Mouse (Mus musculus) inflammation-experienced regulatory T-cells (primary cell): ENCODE results near the gene Rnf166. TPM values are rescaled to one million over a fixed set of nuclear protein-coding genes. Genes with fewer than 3 reads are reported as not detected.

ENCODE experiments used
- polyA plus RNA-seq, 2 experiments: library from polyadenylated mRNA; unstranded; fragments of 100-300 nt; shearing (Covaris generic); gene quantifications; one replicate each; pipeline ENCODE4 v1.2.1; 2017

Rnf166 gene
- 100 to 1,000 TPM; 121 to 181 TPM for polyA plus RNA-seq

GRCm38 (mm10) chr8:122475580-122476320 is at the start of gene Rnf166, which contains the start of gene Ctu2:
Gene Rnf166, minus strand, starts transcription at chr8:122476064.
Gene Ctu2, plus strand, starts transcription at chr8:122476143.

GRCm38 (mm10) chr8:122460524-122461472 is 15.1 kb downstream of the Rnf166 start, which contains the start of gene Snai3:
Gene Snai3, minus strand, starts transcription at chr8:122460733.

GRCm38 (mm10) chr8:122443262-122444006 is 32.4 kb downstream of the Rnf166 start, which contains the start of gene Mvd:
Gene Mvd, minus strand, starts transcription at chr8:122443422.

GRCm38 (mm10) chr8:122432443-122433268 is 43.2 kb downstream of the Rnf166 start, which contains the start of gene Cyba:
Gene Cyba, minus strand, starts transcription at chr8:122432930.

GRCm38 (mm10) chr8:122421376-122422070 is 54.3 kb downstream of the Rnf166 start, which contains the start of gene Il17c:
Gene Il17c, plus strand, starts transcription at chr8:122422020.

Other genes starting within 250 kb of the Rnf166 start
- gene Zfpm1, start 193.9 kb downstream of the Rnf166 start, polyA plus RNA-seq: 10 to 100 TPM; 46.2 to 51.4 TPM
- not detected for gene Trhr2, start 115.3 kb downstream of the Rnf166 start, polyA plus RNA-seq
- 10 to 100 TPM; 42.5 to 46.0 TPM for gene Zc3h18, start 99.5 kb downstream of the Rnf166 start, polyA plus RNA-seq
- gene Il17c, start 54.0 kb downstream of the Rnf166 start, polyA plus RNA-seq: under 1 TPM; 0.30 to 0.81 TPM
- 100 to 1,000 TPM; 685 to 812 TPM for gene Cyba, start 43.1 kb downstream of the Rnf166 start, polyA plus RNA-seq
- 10 to 100 TPM; 15.8 to 17.2 TPM for gene Mvd, start 32.6 kb downstream of the Rnf166 start, polyA plus RNA-seq
- gene Snai3, start 15.3 kb downstream of the Rnf166 start, polyA plus RNA-seq: 1 to 10 TPM; 2.9 to 8.2 TPM
- gene Ctu2, start 79 bp upstream of the Rnf166 start, polyA plus RNA-seq: 10 to 100 TPM; 66.2 to 79.8 TPM
- 10 to 100 TPM; 19.2 to 23.6 TPM for gene Piezo1, start 75.3 kb upstream of the Rnf166 start, polyA plus RNA-seq
- 10 to 100 TPM; 18.5 to 27.4 TPM for gene Cdt1, start 92.0 kb upstream of the Rnf166 start, polyA plus RNA-seq
- 100 to 1,000 TPM; 163 to 203 TPM for gene Aprt, start 100.8 kb upstream of the Rnf166 start, polyA plus RNA-seq
- 10 to 100 TPM; 12.3 to 15.3 TPM for gene Galns, start 135.4 kb upstream of the Rnf166 start, polyA plus RNA-seq
- gene Trappc2l, start 135.6 kb upstream of the Rnf166 start, polyA plus RNA-seq: 10 to 100 TPM; 46.9 to 49.5 TPM
- gene Pabpn1l, start 146.7 kb upstream of the Rnf166 start, polyA plus RNA-seq: not detected
- gene Cbfa2t3, start 223.0 kb upstream of the Rnf166 start, polyA plus RNA-seq: 1 to 10 TPM in 1 of 2 experiments, under 1 TPM in 1; 0.46 to 3.1 TPM